Mouse (Mus musculus): ENCODE results near the gene Ddx1. TPM values are rescaled to one million over a fixed set of nuclear protein-coding genes. Genes with fewer than 3 reads are reported as not detected.

The Ddx1 gene
- 211 and 212 TPM in 2 replicates for polyA plus RNA-seq (2016; fragmentation: Nextera tagmentation; extraction: Ambion mirVana)

- H3K27me3 ChIP-seq (ENCODE audit: poor library complexity, severe bottlenecking), result no peaks in the 10 kb centered on the region
- H3K4me3 ChIP-seq, result peak within 1 kb of the TSS; percentile 95
- H3K9me3 ChIP-seq, result no peaks in the 10 kb centered on the region
- H3K4me1 ChIP-seq, result peaks cover 17% of the 10 kb centered on the region
- peaks cover 26% of the 10 kb centered on the region for H3K36me3 ChIP-seq (replicated peaks)
- peak within 1 kb of the TSS; percentile 97 for H3K27ac ChIP-seq
- DNase-seq (ENCODE audit: extremely low spot score, low spot score), result peak; percentile 83
- 3% methylated on average over 59 of the region's 59 CpGs for WGBS
Measured at GRCm38 (mm10) chr12:13248691-13249572, at the start of gene Ddx1. Ddx1 (minus strand) TSS chr12:13249213.

- H3K9me3 ChIP-seq, result no peaks in the 10 kb centered on the region
- no peaks in the 10 kb centered on the region for H3K27me3 ChIP-seq (ENCODE audit: poor library complexity, severe bottlenecking)
- 73% methylated on average over 3 of the region's 3 CpGs for WGBS
- DNase-seq (ENCODE audit: extremely low spot score, low spot score), result no peak
- peaks cover 16% of the 10 kb centered on the region for H3K36me3 ChIP-seq (replicated peaks)
- H3K4me1 ChIP-seq, result no peaks in the 10 kb centered on the region
- no peak overlapping the region for H3K27ac ChIP-seq
- no peak overlapping the region for H3K4me3 ChIP-seq
Measured at GRCm38 (mm10) chr12:13293421-13293881, 44.4 kb upstream of the Ddx1 start.

- Histone ChIP-seq H3K36me3 (replicated peaks) (peaks cover 18% of the 10 kb centered on the region), H3K27me3 (ENCODE audit: poor library complexity, severe bottlenecking) (no peaks in the 10 kb centered on the region), H3K9me3 (no peaks in the 10 kb centered on the region), H3K4me1 (no peaks in the 10 kb centered on the region), H3K27ac (no peak overlapping the region), H3K4me3 (no peak overlapping the region)
- 92% methylated on average over 2 of the region's 2 CpGs for WGBS
- DNase-seq (ENCODE audit: extremely low spot score, low spot score), result no peak
Measured at GRCm38 (mm10) chr12:13291453-13291852, 42.4 kb upstream of the Ddx1 start.

- WGBS, result 55% methylated on average over 16 of the region's 16 CpGs
- Histone ChIP-seq H3K4me3 (peak overlapping the region; percentile 96), H3K36me3 (replicated peaks) (peaks cover 4% of the 10 kb centered on the region), H3K9me3 (no peaks in the 10 kb centered on the region), H3K27me3 (ENCODE audit: poor library complexity, severe bottlenecking) (no peaks in the 10 kb centered on the region), H3K4me1 (peaks cover 20% of the 10 kb centered on the region), H3K27ac (peak overlapping the region; percentile 91)
- DNase-seq (ENCODE audit: extremely low spot score, low spot score), result no peak
Measured at GRCm38 (mm10) chr12:13269570-13270390, 20.8 kb upstream of the Ddx1 start.

- DNase-seq (ENCODE audit: extremely low spot score, low spot score), result peak; percentile 89
- H3K27ac ChIP-seq, result peak within 1 kb of the TSS; percentile 91
Measured at GRCm38 (mm10) chr12:13268826-13269449, 19.9 kb upstream of the Ddx1 start, which contains the start of gene Nbas. Nbas (plus strand) TSS chr12:13269133.

GRCm38 (mm10) chr12:13268412-13268811, 19.4 kb upstream of the Ddx1 start:
- Histone ChIP-seq H3K36me3 (replicated peaks) (no peaks in the 10 kb centered on the region), H3K4me1 (peaks cover 20% of the 10 kb centered on the region), H3K4me3 (peak overlapping the region; percentile 96), H3K27ac (peak overlapping the region; percentile 91), H3K27me3 (ENCODE audit: poor library complexity, severe bottlenecking) (no peaks in the 10 kb centered on the region), H3K9me3 (no peaks in the 10 kb centered on the region)
- no peak for DNase-seq (ENCODE audit: extremely low spot score, low spot score)
- WGBS, result 57% methylated on average over 3 of the region's 3 CpGs

More at GRCm38 (mm10) chr12:13268826-13269449, 19.9 kb upstream of the Ddx1 start, which contains the start of gene Nbas:
- Histone ChIP-seq H3K9me3 (no peaks in the 10 kb centered on the region), H3K4me3 (peak within 1 kb of the TSS; percentile 96), H3K36me3 (replicated peaks) (no peaks in the 10 kb centered on the region; the same call in 1 of the 2 replicates), H3K4me1 (peaks cover 20% of the 10 kb centered on the region), H3K27me3 (ENCODE audit: poor library complexity, severe bottlenecking) (no peaks in the 10 kb centered on the region)
- 4% methylated on average over 38 of the region's 38 CpGs for WGBS

- Histone ChIP-seq H3K9me3 (no peaks in the 10 kb centered on the region), H3K4me3 (no peak overlapping the region), H3K4me1 (no peaks in the 10 kb centered on the region), H3K36me3 (replicated peaks) (no peaks in the 10 kb centered on the region), H3K27ac (no peak overlapping the region), H3K27me3 (ENCODE audit: poor library complexity, severe bottlenecking) (no peaks in the 10 kb centered on the region)
- 80% methylated on average over 2 of the region's 2 CpGs for WGBS
- DNase-seq (ENCODE audit: extremely low spot score, low spot score), result no peak
Measured at GRCm38 (mm10) chr12:13255701-13256100, 6.7 kb upstream of the Ddx1 start.

GRCm38 (mm10) chr12:13255068-13255467, 6.1 kb upstream of the Ddx1 start:
- Histone ChIP-seq H3K4me1 (no peaks in the 10 kb centered on the region), H3K4me3 (no peak overlapping the region), H3K36me3 (replicated peaks) (no peaks in the 10 kb centered on the region), H3K27me3 (ENCODE audit: poor library complexity, severe bottlenecking) (no peaks in the 10 kb centered on the region), H3K27ac (no peak overlapping the region), H3K9me3 (no peaks in the 10 kb centered on the region)
- no peak for DNase-seq (ENCODE audit: extremely low spot score, low spot score)
- 65% methylated on average over 3 of the region's 3 CpGs for WGBS

GRCm38 (mm10) chr12:13249573-13249919, 533 bp upstream of the Ddx1 start:
- Histone ChIP-seq H3K27ac (peak overlapping the region; percentile 97), H3K4me1 (peaks cover 17% of the 10 kb centered on the region), H3K9me3 (no peaks in the 10 kb centered on the region), H3K27me3 (ENCODE audit: poor library complexity, severe bottlenecking) (no peaks in the 10 kb centered on the region), H3K4me3 (peak overlapping the region; percentile 95), H3K36me3 (replicated peaks) (peaks cover 20% of the 10 kb centered on the region)
- WGBS, result 90% methylated on average over 3 of the region's 3 CpGs
- no peak for DNase-seq (ENCODE audit: extremely low spot score, low spot score)

- H3K27me3 ChIP-seq (ENCODE audit: poor library complexity, severe bottlenecking), result no peaks in the 10 kb centered on the region
- DNase-seq (ENCODE audit: extremely low spot score, low spot score), result no peak
- H3K36me3 ChIP-seq (replicated peaks), result peaks cover 91% of the 10 kb centered on the region
- no peak overlapping the region for H3K4me3 ChIP-seq
- H3K4me1 ChIP-seq, result peaks cover 4% of the 10 kb centered on the region
- no peaks in the 10 kb centered on the region for H3K9me3 ChIP-seq
- H3K27ac ChIP-seq, result no peak overlapping the region
Measured at GRCm38 (mm10) chr12:13242453-13242852, 6.6 kb downstream of the Ddx1 start.

GRCm38 (mm10) chr12:13218101-13218514, 30.9 kb downstream of the Ddx1 start:
- WGBS, result 89% methylated on average over 8 of the region's 8 CpGs
- Histone ChIP-seq H3K4me1 (peaks cover 11% of the 10 kb centered on the region), H3K27me3 (ENCODE audit: poor library complexity, severe bottlenecking) (no peaks in the 10 kb centered on the region), H3K4me3 (no peak overlapping the region), H3K36me3 (replicated peaks) (peaks cover 45% of the 10 kb centered on the region), H3K9me3 (no peaks in the 10 kb centered on the region), H3K27ac (no peak overlapping the region)
- no peak for DNase-seq (ENCODE audit: extremely low spot score, low spot score)

- no peak for DNase-seq (ENCODE audit: extremely low spot score, low spot score)
- no peak overlapping the region for H3K4me3 ChIP-seq
- no peaks in the 10 kb centered on the region for H3K9me3 ChIP-seq
- no peak overlapping the region for H3K27ac ChIP-seq
- H3K4me1 ChIP-seq, result peaks cover 11% of the 10 kb centered on the region
- no peaks in the 10 kb centered on the region for H3K27me3 ChIP-seq (ENCODE audit: poor library complexity, severe bottlenecking)
- WGBS, result 89% methylated on average over 3 of the region's 3 CpGs
- peaks cover 40% of the 10 kb centered on the region for H3K36me3 ChIP-seq (replicated peaks)
Measured at GRCm38 (mm10) chr12:13217568-13217967, 31.4 kb downstream of the Ddx1 start.
